In genomic region chr7:66300680-66301079, GRCm38 (mm10) we compare ENCODE assay signal across 8 mouse cellular contexts.
A peak's percentile ranks its signal among the peaks of the same experiment; 100 is the strongest.
DNase-seq lines count a peak whose midpoint lies in the region; ATAC-seq and TF ChIP-seq lines count a peak whose summit lies in the region.

No protein-coding gene starts in this region.

- H3K36me3 ChIP-seq in embryonic facial prominence, embryonic 11.5 days (replicated peaks; ENCODE audit: control insufficient read depth, insufficient read depth, low read depth, low read length) = no peaks in the 10 kb centered on the region
- no peaks in the 10 kb centered on the region for H3K36me3 ChIP-seq in heart, embryonic 15.5 days
- peaks cover 11% of the 10 kb centered on the region for H3K36me3 ChIP-seq in lung, postnatal 0 days (ENCODE audit: insufficient read depth, low read length)

- 12% methylated on average over 5 of the region's 5 CpGs for WGBS in embryonic facial prominence, embryonic 11.5 days
- WGBS in heart, embryonic 15.5 days = 4% methylated on average over 5 of the region's 5 CpGs
- 6% methylated on average over 5 of the region's 5 CpGs for WGBS in lung, postnatal 0 days

- no peaks in the 10 kb centered on the region for H3K4me1 ChIP-seq in embryonic facial prominence, embryonic 11.5 days (ENCODE audit: control insufficient read depth, insufficient read depth, low read length)
- H3K4me1 ChIP-seq in heart, embryonic 15.5 days (replicated peaks) = no peaks in the 10 kb centered on the region
- peaks cover 3% of the 10 kb centered on the region; the same call in 1 of the 2 replicates for H3K4me1 ChIP-seq in lung, postnatal 0 days (ENCODE audit: insufficient read depth, low read depth, low read length)

- TF ChIP-seq EP300 in lung, postnatal 0 days (IDR thresholded peaks at IDR 0.05) = no peak

- no peak overlapping the region for H3K4me2 ChIP-seq in embryonic facial prominence, embryonic 11.5 days (ENCODE audit: low read depth, low read length)
- H3K4me2 ChIP-seq in heart, embryonic 15.5 days = no peak overlapping the region
- no peak overlapping the region for H3K4me2 ChIP-seq in lung, postnatal 0 days (replicated peaks; ENCODE audit: low read depth, low read length)

- TF ChIP-seq CTCF in lung, postnatal 0 days (IDR thresholded peaks at IDR 0.05) = peak; percentile 94

- H3K4me3 ChIP-seq in embryonic facial prominence, embryonic 11.5 days (ENCODE audit: low read depth, low read length) = no peak overlapping the region
- H3K4me3 ChIP-seq in heart, embryonic 15.5 days = no peak overlapping the region
- no peak overlapping the region for H3K4me3 ChIP-seq in lung, postnatal 0 days (ENCODE audit: low read depth, low read length)

- DNase-seq in CD8-positive naive resting alpha-beta T cell, adult 2 months (ENCODE audit: low read depth in 2 of 2, low spot score in 2 of 2) = peak; percentile 64 to 72
- DNase-seq in adrenal gland, postnatal 36 days = peak; percentile 85
- peak; percentile 88 for DNase-seq in embryonic facial prominence, embryonic 11.5 days (ENCODE audit: low spot score)
- peak; percentile 83 to 86 for DNase-seq in kidney, postnatal 25 days
- DNase-seq in lung, postnatal 0 days (ENCODE audit: low spot score) = peak; percentile 85
- DNase-seq in ovary, postnatal 36 days (ENCODE audit: low spot score) = peak; percentile 81
- DNase-seq in thymus, postnatal 10 days (ENCODE audit: low spot score in 2 of 2) = peak; percentile 51 to 88

- H3K27ac ChIP-seq in embryonic facial prominence, embryonic 11.5 days (replicated peaks; ENCODE audit: low read depth, low read length) = no peak overlapping the region
- no peak overlapping the region for H3K27ac ChIP-seq in heart, embryonic 15.5 days
- no peak overlapping the region for H3K27ac ChIP-seq in lung, postnatal 0 days (ENCODE audit: low read length)

- ATAC-seq in embryonic facial prominence, embryonic 11.5 days (replicated peaks; ENCODE audit: insufficient number of reproducible peaks, low FRiP score, low TSS enrichment, low read depth) = peak; percentile 67; the same call in 1 of the 2 replicates
- ATAC-seq in heart, embryonic 15.5 days (replicated peaks; ENCODE audit: insufficient number of reproducible peaks, insufficient read depth, low FRiP score, low read depth) = peak; percentile 60; the same call in 1 of the 2 replicates
- peak; percentile 43 for ATAC-seq in lung, postnatal 0 days

- H3K9ac ChIP-seq in embryonic facial prominence, embryonic 11.5 days (replicated peaks; ENCODE audit: low read length) = no peak overlapping the region
- no peak overlapping the region for H3K9ac ChIP-seq in heart, embryonic 15.5 days
- H3K9ac ChIP-seq in lung, postnatal 0 days (replicated peaks; ENCODE audit: low read depth) = no peak overlapping the region

- H3K9me3 ChIP-seq in embryonic facial prominence, embryonic 11.5 days (replicated peaks; ENCODE audit: control insufficient read depth, low read length) = no peaks in the 10 kb centered on the region
- H3K9me3 ChIP-seq in heart, embryonic 15.5 days (replicated peaks) = no peaks in the 10 kb centered on the region
- no peaks in the 10 kb centered on the region for H3K9me3 ChIP-seq in lung, postnatal 0 days (ENCODE audit: low read length)

- H3K27me3 ChIP-seq in embryonic facial prominence, embryonic 11.5 days (ENCODE audit: control insufficient read depth, insufficient read depth, low read length) = no peaks in the 10 kb centered on the region
- H3K27me3 ChIP-seq in heart, embryonic 15.5 days = no peaks in the 10 kb centered on the region
- no peaks in the 10 kb centered on the region for H3K27me3 ChIP-seq in lung, postnatal 0 days (replicated peaks; ENCODE audit: insufficient read depth, low read length)
